8 mouse cellular contexts compared by ENCODE assay signal in the genomic region with DNA sequence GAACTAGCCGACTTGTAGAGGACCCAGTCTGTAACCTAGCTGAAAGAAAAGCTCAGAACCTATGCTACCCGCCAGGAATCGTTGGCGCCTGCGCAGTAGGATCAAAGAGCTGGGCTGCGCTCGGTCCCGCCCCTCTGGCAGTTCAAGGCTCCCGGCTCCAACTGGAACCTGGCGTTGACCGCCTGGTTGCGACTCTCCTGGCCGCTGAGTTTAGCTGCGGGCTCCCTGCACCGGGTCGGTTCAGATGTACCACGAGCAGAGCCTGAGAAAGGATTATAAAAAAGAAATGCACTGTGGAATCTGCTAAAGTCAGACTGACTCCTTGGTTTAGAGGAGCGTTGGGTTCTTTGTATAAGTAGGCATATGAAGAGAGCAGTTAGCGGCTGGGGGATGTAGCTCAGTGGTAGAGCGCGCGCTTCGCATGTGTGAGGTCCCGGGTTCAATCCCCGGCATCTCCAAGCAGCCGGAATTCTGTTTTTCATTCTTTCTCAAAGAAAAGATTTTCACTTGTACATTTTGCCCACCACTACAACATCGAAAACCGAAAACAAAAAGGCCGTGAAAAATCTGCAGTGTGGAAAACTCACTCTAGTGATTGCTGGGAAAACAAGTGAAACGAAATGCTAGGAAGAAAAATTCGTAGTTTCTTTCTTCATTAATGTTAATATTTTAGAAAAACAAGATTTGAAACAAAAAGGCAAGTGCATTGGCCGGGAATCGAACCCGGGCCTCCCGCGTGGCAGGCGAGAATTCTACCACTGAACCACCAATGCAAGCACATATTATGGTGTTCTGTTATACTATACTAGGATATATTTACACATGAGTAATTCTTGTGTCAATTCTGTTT. TPM values are rescaled to one million over a fixed set of nuclear protein-coding genes. Genes with fewer than 3 reads are reported as not detected.
DNase-seq lines count a peak whose midpoint lies in the region; ATAC-seq lines count a peak whose summit lies in the region.

No protein-coding gene starts in this region.

- no peaks in the 10 kb centered on the region for H3K36me3 ChIP-seq in hindbrain, embryonic 15.5 days

- peak; percentile 98 for ATAC-seq in hindbrain, embryonic 15.5 days (ENCODE audit: low FRiP score, low read depth)

- H3K9ac ChIP-seq in hindbrain, embryonic 15.5 days = peak overlapping the region; percentile 78

- H3K4me2 ChIP-seq in hindbrain, embryonic 15.5 days = peak overlapping the region; percentile 58

- H3K9me3 ChIP-seq in hindbrain, embryonic 15.5 days = no peaks in the 10 kb centered on the region

- peak; percentile 87 for DNase-seq in R1 (ENCODE audit: low read depth, low spot score)
- DNase-seq in cerebellum, postnatal 25 days = peak; percentile 98
- DNase-seq in frontal cortex, postnatal 36 days (ENCODE audit: low spot score in 2 of 2) = peak; percentile 96
- peak; percentile 91 for DNase-seq in left cerebral cortex, adult 11 months (ENCODE audit: low spot score)
- DNase-seq in lung, postnatal 4 days = peak; percentile 94 to 96
- DNase-seq in retina, postnatal 7 days (ENCODE audit: low read depth, low spot score) = peak; percentile 88
- DNase-seq in urinary bladder, adult 2 months (ENCODE audit: low spot score) = peak; percentile 96

- no peaks in the 10 kb centered on the region for H3K27me3 ChIP-seq in hindbrain, embryonic 15.5 days

- peak overlapping the region; percentile 68 for H3K4me3 ChIP-seq in hindbrain, embryonic 15.5 days

- peak overlapping the region; percentile 94 for H3K27ac ChIP-seq in hindbrain, embryonic 15.5 days (replicated peaks)

- WGBS in hindbrain, embryonic 15.5 days = under 1% methylated on average over 37 of the region's 37 CpGs

- peaks cover 6% of the 10 kb centered on the region for H3K4me1 ChIP-seq in hindbrain, embryonic 15.5 days (replicated peaks)

RNA-seq across cellular contexts. Expression of gene Gpd2, which starts 55.5 kb away (rescaled TPM):
- 25.7 and 28.0 TPM in 2 replicates for polyA plus RNA-seq in hindbrain, embryonic 15.5 days (2015; fragmentation: Nextera tagmentation; extraction: Ambion mirVana)
- polyA plus RNA-seq in urinary bladder, adult 2 months (2012; rRNA removed) = 7.8 and 9.1 TPM in 2 replicates

RNA-seq across cellular contexts. Expression of gene Nr4a2, which starts 58.1 kb away (rescaled TPM):
- polyA plus RNA-seq in hindbrain, embryonic 15.5 days (2015; fragmentation: Nextera tagmentation; extraction: Ambion mirVana) = 16.6 and 24.7 TPM in 2 replicates
- polyA plus RNA-seq in urinary bladder, adult 2 months (2012; rRNA removed) = 1.5 and 2.2 TPM in 2 replicates

Comparison
In these comparisons a context has a peak if more than half of its experiments do, and no peak if none do; other contexts are left out.
1. Peak in every context shown above with its lines: DNase-seq, ATAC-seq, H3K4me3 ChIP-seq and H3K27ac ChIP-seq.